In genomic region chr2:126090432-126090831, GRCm38 (mm10) we compare ENCODE assay signal across 18 mouse cellular contexts. TPM values are rescaled to one million over a fixed set of nuclear protein-coding genes. Genes with fewer than 3 reads are reported as not detected.
DNase-seq lines count a peak whose midpoint lies in the region; ATAC-seq and TF ChIP-seq lines count a peak whose summit lies in the region.
"Had no signal": no experiment of that assay in that cellular context is flagged by ENCODE, and none has a peak within 500 bp of the region (broad histone marks: within the 10 kb centered on the region; RNA-seq: fewer than 3 reads in every experiment).

No protein-coding gene starts in this region.

- no peak overlapping the region for H3K27ac ChIP-seq in forebrain, postnatal 0 days (ENCODE audit: low read depth, low read length)
- H3K27ac ChIP-seq in forebrain, embryonic 15.5 days (replicated peaks): no peak overlapping the region
- no peak overlapping the region for H3K27ac ChIP-seq in hindbrain, postnatal 0 days
- H3K27ac ChIP-seq in hindbrain, embryonic 11.5 days (ENCODE audit: low read depth, low read length): no peak overlapping the region
- H3K27ac ChIP-seq in midbrain, postnatal 0 days (ENCODE audit: low read depth, low read length): no peak overlapping the region
- H3K27ac ChIP-seq in midbrain, embryonic 16.5 days (ENCODE audit: low read length): no peak overlapping the region
- H3K27ac ChIP-seq: embryonic facial prominence, embryonic 12.5 days; heart, embryonic 10.5 days; hindbrain, embryonic 13.5 days; intestine, embryonic 15.5 days had no signal

- DNase-seq in forebrain, postnatal 0 days: no peak
- DNase-seq in hindbrain, postnatal 0 days (ENCODE audit: low spot score): peak; percentile 13
- no peak for DNase-seq in hindbrain, embryonic 11.5 days (ENCODE audit: low spot score)
- DNase-seq in midbrain, postnatal 0 days (ENCODE audit: low spot score): peak; percentile 26
- DNase-seq in MN1 (ENCODE audit: low spot score): no peak
- DNase-seq: adrenal gland, adult 8-10 months; adrenal gland, postnatal 36 days; cerebellum, adult 2 months; gastrocnemius, postnatal 14 days; heart, postnatal 4 days; kidney, adult 18-20 months had no signal

- H3K4me3 ChIP-seq in forebrain, postnatal 0 days (ENCODE audit: low read depth, low read length): no peak overlapping the region
- H3K4me3 ChIP-seq in forebrain, embryonic 15.5 days: no peak overlapping the region
- no peak overlapping the region for H3K4me3 ChIP-seq in hindbrain, postnatal 0 days (ENCODE audit: low read length)
- no peak overlapping the region for H3K4me3 ChIP-seq in hindbrain, embryonic 11.5 days (ENCODE audit: low read depth, low read length)
- H3K4me3 ChIP-seq in midbrain, postnatal 0 days (ENCODE audit: low read depth, low read length): no peak overlapping the region
- H3K4me3 ChIP-seq in midbrain, embryonic 16.5 days (ENCODE audit: low read depth, low read length): no peak overlapping the region
- H3K4me3 ChIP-seq: embryonic facial prominence, embryonic 12.5 days; heart, embryonic 10.5 days; hindbrain, embryonic 13.5 days; intestine, embryonic 15.5 days had no signal

- H3K36me3 ChIP-seq in forebrain, postnatal 0 days (ENCODE audit: insufficient read depth): no peaks in the 10 kb centered on the region
- H3K36me3 ChIP-seq in forebrain, embryonic 15.5 days: no peaks in the 10 kb centered on the region
- H3K36me3 ChIP-seq in hindbrain, postnatal 0 days (ENCODE audit: insufficient read depth, low read length): no peaks in the 10 kb centered on the region
- no peaks in the 10 kb centered on the region for H3K36me3 ChIP-seq in hindbrain, embryonic 11.5 days (ENCODE audit: control insufficient read depth, insufficient read depth, low read length)
- H3K36me3 ChIP-seq in midbrain, postnatal 0 days (ENCODE audit: insufficient read depth, low read length): no peaks in the 10 kb centered on the region
- no peaks in the 10 kb centered on the region for H3K36me3 ChIP-seq in midbrain, embryonic 16.5 days (ENCODE audit: control insufficient read depth, insufficient read depth, low read length)
- H3K36me3 ChIP-seq: embryonic facial prominence, embryonic 12.5 days; heart, embryonic 10.5 days; hindbrain, embryonic 13.5 days; intestine, embryonic 15.5 days had no signal

- H3K4me2 ChIP-seq in forebrain, postnatal 0 days (ENCODE audit: low read depth): no peak overlapping the region
- H3K4me2 ChIP-seq in forebrain, embryonic 15.5 days (replicated peaks): no peak overlapping the region
- H3K4me2 ChIP-seq in hindbrain, postnatal 0 days (ENCODE audit: low read depth, low read length): no peak overlapping the region
- no peak overlapping the region for H3K4me2 ChIP-seq in hindbrain, embryonic 11.5 days (replicated peaks; ENCODE audit: low read depth, low read length)
- H3K4me2 ChIP-seq in midbrain, postnatal 0 days (ENCODE audit: low read depth, low read length, poor library complexity, severe bottlenecking): no peak overlapping the region
- no peak overlapping the region for H3K4me2 ChIP-seq in midbrain, embryonic 16.5 days (ENCODE audit: low read length)
- H3K4me2 ChIP-seq: embryonic facial prominence, embryonic 12.5 days; hindbrain, embryonic 13.5 days; intestine, embryonic 15.5 days had no signal

- no peak for TF ChIP-seq CTCF in forebrain, postnatal 0 days (IDR thresholded peaks at IDR 0.05; ENCODE audit: low read depth)
- TF ChIP-seq CTCF in hindbrain, postnatal 0 days (IDR thresholded peaks at IDR 0.05; ENCODE audit: low read depth): peak; percentile 27; the same call in 1 of the 2 replicates
- TF ChIP-seq CTCF in midbrain, postnatal 0 days (IDR thresholded peaks at IDR 0.05): no peak

- ATAC-seq in forebrain, postnatal 0 days: peak; percentile 53; the same call in 1 of the 2 replicates
- no peak for ATAC-seq in forebrain, embryonic 15.5 days (replicated peaks)
- no peak for ATAC-seq in hindbrain, postnatal 0 days
- no peak for ATAC-seq in hindbrain, embryonic 11.5 days (ENCODE audit: low FRiP score)
- no peak for ATAC-seq in midbrain, postnatal 0 days (ENCODE audit: low FRiP score)
- ATAC-seq in midbrain, embryonic 16.5 days: no peak
- ATAC-seq: forebrain, embryonic 16.5 days; intestine, embryonic 15.5 days had no signal

- WGBS in forebrain, postnatal 0 days: 55% methylated on average over 5 of the region's 5 CpGs
- 60% methylated on average over 5 of the region's 5 CpGs for WGBS in forebrain, embryonic 15.5 days
- 43% methylated on average over 5 of the region's 5 CpGs for WGBS in hindbrain, postnatal 0 days
- 67% methylated on average over 5 of the region's 5 CpGs for WGBS in hindbrain, embryonic 11.5 days
- 65% methylated on average over 5 of the region's 5 CpGs for WGBS in midbrain, postnatal 0 days
- WGBS in midbrain, embryonic 16.5 days: 68% methylated on average over 5 of the region's 5 CpGs

- no peaks in the 10 kb centered on the region for H3K9me3 ChIP-seq in forebrain, postnatal 0 days (ENCODE audit: low read length)
- no peaks in the 10 kb centered on the region for H3K9me3 ChIP-seq in forebrain, embryonic 15.5 days
- H3K9me3 ChIP-seq in hindbrain, postnatal 0 days (ENCODE audit: low read length): no peaks in the 10 kb centered on the region
- no peaks in the 10 kb centered on the region for H3K9me3 ChIP-seq in hindbrain, embryonic 11.5 days (ENCODE audit: control insufficient read depth, low read length)
- H3K9me3 ChIP-seq in midbrain, postnatal 0 days (ENCODE audit: low read length): no peaks in the 10 kb centered on the region
- no peaks in the 10 kb centered on the region for H3K9me3 ChIP-seq in midbrain, embryonic 16.5 days (replicated peaks; ENCODE audit: control insufficient read depth, low read length, poor library complexity, severe bottlenecking)
- H3K9me3 ChIP-seq: embryonic facial prominence, embryonic 12.5 days; heart, embryonic 10.5 days; hindbrain, embryonic 13.5 days; intestine, embryonic 15.5 days had no signal

- no peaks in the 10 kb centered on the region for H3K27me3 ChIP-seq in forebrain, postnatal 0 days (ENCODE audit: insufficient read depth, low read length)
- no peaks in the 10 kb centered on the region for H3K27me3 ChIP-seq in forebrain, embryonic 15.5 days
- H3K27me3 ChIP-seq in hindbrain, postnatal 0 days (ENCODE audit: insufficient read depth, low read length): no peaks in the 10 kb centered on the region
- H3K27me3 ChIP-seq in hindbrain, embryonic 11.5 days (ENCODE audit: control insufficient read depth, insufficient read depth, low read length): no peaks in the 10 kb centered on the region
- H3K27me3 ChIP-seq in midbrain, postnatal 0 days (ENCODE audit: insufficient read depth, low read length): no peaks in the 10 kb centered on the region
- no peaks in the 10 kb centered on the region for H3K27me3 ChIP-seq in midbrain, embryonic 16.5 days (ENCODE audit: control insufficient read depth, insufficient read depth, low read depth, low read length)
- H3K27me3 ChIP-seq: embryonic facial prominence, embryonic 12.5 days; hindbrain, embryonic 13.5 days; intestine, embryonic 15.5 days had no signal

- no peak overlapping the region for H3K9ac ChIP-seq in forebrain, postnatal 0 days
- H3K9ac ChIP-seq in forebrain, embryonic 15.5 days (replicated peaks): no peak overlapping the region
- no peak overlapping the region for H3K9ac ChIP-seq in hindbrain, postnatal 0 days (replicated peaks; ENCODE audit: low read length)
- no peak overlapping the region for H3K9ac ChIP-seq in hindbrain, embryonic 11.5 days (ENCODE audit: low read depth, low read length)
- no peak overlapping the region for H3K9ac ChIP-seq in midbrain, postnatal 0 days (replicated peaks; ENCODE audit: low read length, poor library complexity, severe bottlenecking)
- H3K9ac ChIP-seq in midbrain, embryonic 16.5 days (ENCODE audit: low read depth, low read length): no peak overlapping the region
- H3K9ac ChIP-seq: embryonic facial prominence, embryonic 12.5 days; hindbrain, embryonic 13.5 days; intestine, embryonic 15.5 days had no signal

- H3K4me1 ChIP-seq in forebrain, postnatal 0 days (ENCODE audit: insufficient read depth): no peaks in the 10 kb centered on the region
- no peaks in the 10 kb centered on the region for H3K4me1 ChIP-seq in forebrain, embryonic 15.5 days
- no peaks in the 10 kb centered on the region for H3K4me1 ChIP-seq in hindbrain, postnatal 0 days (ENCODE audit: insufficient read depth, low read length)
- no peaks in the 10 kb centered on the region for H3K4me1 ChIP-seq in hindbrain, embryonic 11.5 days (replicated peaks; ENCODE audit: control insufficient read depth, insufficient read depth, low read length)
- no peaks in the 10 kb centered on the region for H3K4me1 ChIP-seq in midbrain, postnatal 0 days (ENCODE audit: insufficient read depth, low read length)
- H3K4me1 ChIP-seq in midbrain, embryonic 16.5 days (ENCODE audit: control insufficient read depth, insufficient read depth, low read length): no peaks in the 10 kb centered on the region
- H3K4me1 ChIP-seq: embryonic facial prominence, embryonic 12.5 days; heart, embryonic 10.5 days; hindbrain, embryonic 13.5 days; intestine, embryonic 15.5 days had no signal

RNA-seq across cellular contexts. Expression of gene Fgf7, which starts 56.0 kb away (rescaled TPM):
- total RNA-seq in forebrain, postnatal 0 days (2014; rRNA removed): 0.15 and 0.48 TPM in 2 replicates
- 0.23 and 0.31 TPM in 2 replicates for polyA plus RNA-seq in forebrain, postnatal 0 days (2015; fragmentation: Nextera tagmentation; extraction: Ambion mirVana)
- polyA plus RNA-seq in forebrain, embryonic 15.5 days (2015; fragmentation: Nextera tagmentation; extraction: Ambion mirVana): 0.61 and 0.65 TPM in 2 replicates
- 0.11 and 0.42 TPM in 2 replicates for total RNA-seq in hindbrain, postnatal 0 days (2014; rRNA removed)
- 0.55 and 0.59 TPM in 2 replicates for polyA plus RNA-seq in hindbrain, postnatal 0 days (2015; fragmentation: Nextera tagmentation; extraction: Ambion mirVana)
- polyA plus RNA-seq in hindbrain, embryonic 11.5 days (2014; fragmentation: Nextera tagmentation; extraction: Ambion mirVana): 0.13 and 0.66 TPM in 2 replicates
- 1.5 and 3.3 TPM in 2 replicates for total RNA-seq in midbrain, postnatal 0 days (2014; rRNA removed)
- polyA plus RNA-seq in midbrain, postnatal 0 days (2015; fragmentation: Nextera tagmentation; extraction: Ambion mirVana): 0.41 and 0.45 TPM in 2 replicates
- polyA plus RNA-seq in midbrain, embryonic 16.5 days (2015; fragmentation: Nextera tagmentation; extraction: Ambion mirVana): 0.53 and 0.67 TPM in 2 replicates

Comparison
In these comparisons a context has a peak if more than half of its experiments do, and no peak if none do; other contexts are left out.
1. DNase-seq: peak in hindbrain, postnatal 0 days (single experiment) and midbrain, postnatal 0 days (single experiment); none in forebrain, postnatal 0 days (single experiment), hindbrain, embryonic 11.5 days (single experiment) and MN1 (single experiment).